Mouse (Mus musculus) forebrain, embryonic 16.5 days (tissue): ENCODE measurements around the gene Letm1. TPM values are rescaled to one million over a fixed set of nuclear protein-coding genes. Genes with fewer than 3 reads are reported as not detected.

Source experiments
- ATAC-seq: fragments of 200-750 bp; cut with Nextera tagmentation; 2 replicates; pipeline ENCODE4 v1.8.0; 2017; ENCODE audit warnings: mild to moderate bottlenecking, moderate library complexity
- H3K27ac ChIP-seq: fragments of 300-500 bp; sonication (generic); 2 replicates; pipeline ENCODE4 v1.5.1; 2014; ENCODE audit warnings: low read length, control low read depth
- H3K27me3 ChIP-seq: fragments of 300-500 bp; sonication (generic); replicated peaks from 2 replicates; pipeline ENCODE4 v1.6.1; 2014; ENCODE audit warnings: low read length; ENCODE audit not compliant: control insufficient read depth, insufficient read depth
- H3K36me3 ChIP-seq: fragments of 300-500 bp; sonication (generic); 2 replicates; pipeline ENCODE4 v1.6.1; 2014; ENCODE audit not compliant: control insufficient read depth, insufficient read depth
- H3K4me1 ChIP-seq: fragments of 300-500 bp; sonication (generic); replicated peaks from 2 replicates; pipeline ENCODE4 v1.6.1; 2014; ENCODE audit warnings: low read length; ENCODE audit not compliant: control insufficient read depth, insufficient read depth
- H3K4me2 ChIP-seq: fragments of 300-500 bp; sonication (generic); 2 replicates; pipeline ENCODE4 v1.6.1; 2014; ENCODE audit warnings: mild to moderate bottlenecking, low read length, control low read depth
- H3K4me3 ChIP-seq: fragments of 300-500 bp; sonication (generic); replicated peaks from 2 replicates; pipeline ENCODE4 v1.5.1; 2014; ENCODE audit warnings: mild to moderate bottlenecking, low read length, control low read depth
- H3K9ac ChIP-seq: fragments of 300-500 bp; sonication (generic); replicated peaks from 2 replicates; pipeline ENCODE4 v1.6.1; 2014; ENCODE audit warnings: low read depth, low read length, control low read depth
- H3K9me3 ChIP-seq: fragments of 300-500 bp; sonication (generic); 2 replicates; pipeline ENCODE4 v1.6.1; 2016; ENCODE audit warnings: low read length; ENCODE audit not compliant: control insufficient read depth
- WGBS: fragments of 180-500 bp; shearing (Covaris S2); extraction: QIAGEN DNeasy Blood & Tissue Kit; methylation state at CpG from one replicate; pipeline ENCODE4 v1.1.7; 2014; 5-methylcytosine and 5-hydroxymethylcytosine counted together
- polyA plus RNA-seq: library from polyadenylated mRNA; unstranded; fragments of >200 nt; fragmentation: Nextera tagmentation; extraction: Ambion mirVana; gene quantifications from 2 replicates; pipeline ENCODE4 v1.2.1, GENCODE M21; 2015

Letm1 gene
- polyA plus RNA-seq, 1 experiment from 2014 or later = 68.1 TPM

DNA sequence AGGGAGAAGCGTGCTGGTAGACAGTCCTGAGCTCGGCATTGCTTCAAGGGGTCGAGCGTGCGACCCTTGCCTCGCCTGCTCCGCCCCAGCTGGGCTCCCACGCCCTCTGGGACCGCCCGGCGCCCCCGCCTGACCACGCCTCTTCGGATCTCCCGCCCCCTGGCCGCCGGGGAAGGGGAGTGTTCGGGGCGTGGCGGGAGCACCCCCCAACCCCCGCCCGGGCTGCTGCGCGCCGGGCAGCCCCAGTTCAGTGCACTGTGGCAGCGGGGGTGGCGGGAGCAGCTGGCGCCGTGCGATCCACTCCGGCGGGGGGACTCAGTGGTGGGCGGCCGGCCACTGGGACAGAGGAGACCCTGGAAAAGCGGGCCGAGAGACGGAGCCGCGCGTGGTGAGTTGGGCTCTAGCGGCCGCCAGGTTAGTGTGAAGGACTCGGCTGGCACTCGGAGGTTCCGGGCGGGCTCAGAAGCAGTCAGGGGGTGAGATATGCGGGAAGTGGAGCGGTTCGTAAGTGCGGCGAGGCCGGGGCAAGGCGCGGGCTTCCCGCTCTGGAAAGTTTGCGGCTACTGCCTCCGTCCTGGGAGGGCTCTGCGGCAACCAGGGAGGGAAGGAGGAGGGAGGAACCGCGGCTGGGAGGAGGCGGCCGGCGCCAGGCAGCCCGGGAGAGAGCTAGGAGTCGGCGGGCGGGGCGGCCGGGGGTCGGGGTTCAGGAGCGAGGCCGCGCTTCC is 60.9 kb downstream of the Letm1 start, which contains the start of gene Fgfr3:
Gene Fgfr3, plus strand, starts transcription at position 134 of the 725 bp plus-strand sequence.
- H3K4me3 ChIP-seq = peak within 1 kb of the TSS; percentile 73
- no peaks in the 10 kb centered on the region for H3K27me3 ChIP-seq
- ATAC-seq = peak; percentile 68
- peak within 1 kb of the TSS; percentile 53 for H3K27ac ChIP-seq
- peak within 1 kb of the TSS; percentile 98 for H3K4me2 ChIP-seq
- WGBS = 0% methylated on average over 57 of the region's 73 CpGs
- H3K4me1 ChIP-seq = peaks cover 39% of the 10 kb centered on the region
- H3K9ac ChIP-seq = peak within 1 kb of the TSS; percentile 89
- H3K36me3 ChIP-seq = no peaks in the 10 kb centered on the region
- H3K9me3 ChIP-seq = no peaks in the 10 kb centered on the region

DNA sequence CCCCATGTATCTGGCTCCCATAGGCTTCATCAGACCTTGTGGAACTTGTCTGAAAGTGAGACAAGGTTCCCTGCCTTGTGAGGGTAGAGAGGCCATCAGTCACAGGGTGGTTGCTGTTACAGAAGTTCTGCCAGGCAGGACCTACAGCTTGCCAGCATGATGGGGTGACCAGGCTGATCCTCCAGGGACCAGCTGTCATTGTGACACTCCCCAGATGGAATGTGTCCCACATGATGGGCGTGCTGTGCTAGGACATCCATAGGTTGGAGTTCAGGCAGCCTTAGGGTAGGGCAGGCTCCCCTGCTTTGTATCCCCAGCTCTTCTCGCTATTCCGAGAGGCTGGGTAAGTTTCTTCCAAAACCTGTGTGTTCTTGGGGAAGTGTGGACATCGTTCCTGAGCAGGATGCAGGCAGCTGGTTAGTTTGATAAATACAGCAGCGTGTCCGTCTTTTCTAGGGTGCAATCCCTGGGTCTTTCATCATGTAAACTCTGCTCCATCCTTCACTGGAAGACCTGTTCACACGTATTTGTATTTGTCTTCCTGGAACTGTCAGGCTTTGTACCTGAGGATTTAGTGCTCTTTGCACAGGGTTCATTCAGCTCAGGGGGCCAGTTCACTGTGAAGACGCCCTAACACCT is 61.6 kb downstream of the Letm1 start:
- Histone ChIP-seq H3K4me3 (peak overlapping the region; percentile 73), H3K9ac (peak overlapping the region; percentile 89; the same call in 1 of the 2 replicates), H3K27me3 (no peaks in the 10 kb centered on the region), H3K9me3 (no peaks in the 10 kb centered on the region), H3K27ac (no peak overlapping the region), H3K36me3 (no peaks in the 10 kb centered on the region), H3K4me1 (peaks cover 36% of the 10 kb centered on the region), H3K4me2 (peak overlapping the region; percentile 98)
- ATAC-seq = no peak
- 15% methylated on average over 8 of the region's 8 CpGs for WGBS

DNA sequence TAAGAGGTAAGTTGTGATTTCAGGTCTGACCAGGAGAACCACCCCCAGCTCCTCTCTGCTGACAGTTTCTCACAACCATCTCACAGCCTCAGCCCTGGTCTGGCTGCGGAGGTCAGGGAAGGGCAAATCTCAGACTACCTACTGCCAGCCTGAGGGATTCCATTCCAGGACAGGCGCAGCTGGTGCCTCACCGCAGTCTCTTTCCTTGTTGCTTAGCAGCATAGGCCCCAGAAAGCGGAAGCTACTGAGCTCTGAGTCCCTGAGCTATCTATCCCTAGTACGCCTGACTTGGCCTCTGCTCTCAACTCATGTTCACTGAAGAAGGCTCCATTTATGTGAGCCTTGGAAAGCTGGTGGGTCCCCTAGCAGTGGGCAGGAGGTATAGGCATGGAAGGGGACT is 64.2 kb downstream of the Letm1 start:
- Histone ChIP-seq H3K4me2 (no peak overlapping the region), H3K27ac (no peak overlapping the region), H3K9ac (no peak overlapping the region), H3K36me3 (no peaks in the 10 kb centered on the region), H3K9me3 (no peaks in the 10 kb centered on the region), H3K4me1 (peaks cover 20% of the 10 kb centered on the region), H3K4me3 (no peak overlapping the region), H3K27me3 (no peaks in the 10 kb centered on the region)
- 87% methylated on average over 5 of the region's 5 CpGs for WGBS
- ATAC-seq = no peak

DNA sequence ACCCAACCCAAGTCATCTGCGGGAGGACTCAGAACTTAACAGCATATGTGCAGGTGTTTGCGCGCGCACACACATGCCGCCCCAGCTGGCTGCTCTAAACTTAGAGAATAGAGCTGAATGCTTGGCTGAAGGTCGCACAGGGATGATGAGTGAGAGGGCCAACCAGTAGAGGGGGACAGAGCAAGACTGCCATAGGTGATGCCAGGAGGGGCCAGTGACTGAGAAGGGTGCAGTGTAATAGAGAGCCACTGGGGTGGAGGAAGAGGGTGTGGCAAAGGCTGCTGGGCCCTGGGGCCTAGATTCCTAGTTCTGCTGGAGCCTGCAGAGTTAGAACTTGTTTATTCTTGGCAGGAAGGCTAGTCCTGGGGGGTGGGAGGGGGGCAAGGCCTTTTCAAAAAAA is 66.2 kb downstream of the Letm1 start:
- Histone ChIP-seq H3K4me2 (no peak overlapping the region), H3K27me3 (no peaks in the 10 kb centered on the region), H3K36me3 (no peaks in the 10 kb centered on the region), H3K9ac (no peak overlapping the region), H3K27ac (no peak overlapping the region), H3K9me3 (no peaks in the 10 kb centered on the region), H3K4me3 (no peak overlapping the region), H3K4me1 (peaks cover 7% of the 10 kb centered on the region)
- WGBS = 79% methylated on average over 6 of the region's 6 CpGs
- ATAC-seq = no peak

DNA sequence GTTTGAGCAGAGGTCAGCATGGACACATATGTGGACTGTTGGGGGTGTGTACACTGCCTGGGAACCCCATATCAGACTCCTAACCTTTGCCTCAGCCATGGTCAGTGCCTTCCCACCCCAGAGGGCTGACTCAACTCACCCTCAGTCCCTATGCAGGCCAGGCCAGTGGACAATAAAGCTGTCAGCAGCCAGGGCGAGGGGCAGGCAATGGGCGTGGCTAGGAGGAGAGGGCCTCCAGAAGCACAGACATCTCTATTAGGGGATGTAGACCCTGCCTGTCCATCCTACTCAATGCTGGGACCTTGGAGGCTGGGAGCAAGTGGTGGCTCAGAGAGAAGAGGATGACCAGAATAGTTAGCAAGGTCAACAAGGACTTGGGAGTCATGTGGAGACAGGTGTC is 67.4 kb downstream of the Letm1 start:
- no peaks in the 10 kb centered on the region for H3K9me3 ChIP-seq
- no peaks in the 10 kb centered on the region for H3K36me3 ChIP-seq
- no peak overlapping the region for H3K4me3 ChIP-seq
- 43% methylated on average over 2 of the region's 2 CpGs for WGBS
- H3K9ac ChIP-seq = no peak overlapping the region
- H3K27ac ChIP-seq = no peak overlapping the region
- no peak overlapping the region for H3K4me2 ChIP-seq
- no peaks in the 10 kb centered on the region for H3K4me1 ChIP-seq
- ATAC-seq = no peak
- H3K27me3 ChIP-seq = no peaks in the 10 kb centered on the region

DNA sequence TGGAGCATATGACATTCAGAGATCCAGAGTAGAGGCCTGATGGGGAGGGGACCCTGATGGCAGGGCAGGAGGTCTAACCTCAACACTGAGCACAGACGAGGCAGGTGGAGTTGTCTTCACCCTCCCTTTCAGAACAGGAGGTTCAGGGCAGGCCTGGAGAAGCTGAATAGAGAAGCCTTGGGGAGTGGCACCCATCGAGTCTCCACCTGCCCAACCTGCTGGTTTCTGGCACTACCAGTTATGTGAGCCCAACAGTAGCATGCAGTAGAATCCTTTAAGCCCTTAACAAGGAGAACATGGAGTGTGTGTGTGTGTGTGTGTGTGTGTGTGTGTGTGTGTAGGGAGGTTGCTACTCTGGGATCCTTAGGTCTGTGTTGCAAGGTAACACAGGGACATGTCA is 70.1 kb downstream of the Letm1 start:
- ATAC-seq = no peak
- Histone ChIP-seq H3K27ac (no peak overlapping the region), H3K9me3 (no peaks in the 10 kb centered on the region), H3K4me3 (no peak overlapping the region), H3K4me2 (no peak overlapping the region), H3K27me3 (no peaks in the 10 kb centered on the region), H3K4me1 (no peaks in the 10 kb centered on the region), H3K36me3 (no peaks in the 10 kb centered on the region), H3K9ac (no peak overlapping the region)
- WGBS = 76% methylated on average over 2 of the region's 2 CpGs

DNA sequence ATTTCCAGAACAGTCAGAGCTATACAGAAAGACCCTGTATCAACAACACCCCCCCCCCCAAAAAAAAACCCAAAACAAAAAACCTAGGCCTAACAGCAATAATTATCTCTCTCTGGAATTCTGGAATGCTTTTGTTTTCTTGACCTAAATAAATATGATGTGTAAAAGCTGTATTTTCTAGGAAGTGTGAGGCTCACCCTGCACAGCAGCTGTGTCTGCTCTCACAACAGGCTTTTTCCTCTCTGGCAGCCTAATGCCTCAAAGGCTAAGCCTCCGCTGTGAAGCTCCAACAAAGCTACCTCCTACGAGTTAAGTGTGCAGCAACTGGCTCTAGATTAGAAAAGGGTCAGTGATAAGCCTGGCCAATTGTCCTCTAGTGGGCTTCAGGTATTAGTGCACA is 73.6 kb downstream of the Letm1 start:
- no peaks in the 10 kb centered on the region for H3K27me3 ChIP-seq
- ATAC-seq = no peak
- H3K9ac ChIP-seq = no peak overlapping the region
- peaks cover 12% of the 10 kb centered on the region for H3K4me1 ChIP-seq
- no peak overlapping the region for H3K4me3 ChIP-seq
- no peak overlapping the region for H3K27ac ChIP-seq
- WGBS = 37% methylated on average over 2 of the region's 2 CpGs
- H3K36me3 ChIP-seq = no peaks in the 10 kb centered on the region
- no peaks in the 10 kb centered on the region for H3K9me3 ChIP-seq
- H3K4me2 ChIP-seq = no peak overlapping the region

DNA sequence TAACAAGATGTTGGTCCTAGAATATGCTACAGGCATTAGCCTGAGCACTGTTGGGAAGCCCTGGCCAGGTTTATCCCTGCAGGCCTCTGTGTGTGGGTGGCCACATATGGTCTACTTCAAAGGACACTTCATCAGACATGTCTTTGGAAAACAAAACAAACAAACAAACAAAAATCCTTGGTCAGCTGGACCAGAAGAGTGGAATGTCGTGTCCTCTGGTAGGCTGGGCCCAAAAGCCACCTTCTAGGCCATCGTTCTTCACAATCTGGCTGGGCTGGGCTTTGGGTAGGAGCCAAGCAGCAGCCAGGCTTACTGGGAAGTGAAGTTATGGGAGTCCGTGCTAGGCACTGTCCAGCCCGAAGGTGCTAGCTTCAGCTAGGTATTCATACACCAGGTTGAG is 75.5 kb downstream of the Letm1 start:
- Histone ChIP-seq H3K27me3 (no peaks in the 10 kb centered on the region), H3K4me1 (peaks cover 15% of the 10 kb centered on the region), H3K9me3 (no peaks in the 10 kb centered on the region), H3K4me2 (no peak overlapping the region), H3K27ac (no peak overlapping the region), H3K9ac (no peak overlapping the region), H3K36me3 (no peaks in the 10 kb centered on the region), H3K4me3 (no peak overlapping the region)
- ATAC-seq = no peak
- WGBS = 80% methylated on average over 4 of the region's 4 CpGs

DNA sequence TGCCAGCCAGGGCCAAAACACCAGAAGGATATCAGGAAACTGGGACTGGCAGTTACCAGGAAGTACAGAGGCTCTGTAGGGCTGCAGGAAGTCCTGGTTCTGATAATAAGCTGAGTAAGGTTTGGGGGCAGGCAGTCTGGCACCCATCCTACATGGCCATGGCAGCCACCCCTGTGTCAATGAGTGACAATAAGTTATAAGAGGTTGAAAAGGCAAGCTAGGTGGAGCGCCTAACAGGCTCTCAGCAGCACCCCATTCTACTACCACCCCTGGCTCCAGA is 76.3 kb downstream of the Letm1 start:
- Histone ChIP-seq H3K9ac (no peak overlapping the region), H3K4me2 (no peak overlapping the region), H3K9me3 (no peaks in the 10 kb centered on the region), H3K36me3 (no peaks in the 10 kb centered on the region), H3K4me1 (peaks cover 15% of the 10 kb centered on the region), H3K4me3 (no peak overlapping the region), H3K27ac (peak overlapping the region; percentile 57), H3K27me3 (no peaks in the 10 kb centered on the region)
- WGBS = 90% methylated on average over 1 of the region's 1 CpGs
- ATAC-seq = no peak
